Mouse (Mus musculus) limb, embryonic 15.5 days (tissue): ENCODE results near the gene Rex1bd. TPM values are rescaled to one million over a fixed set of nuclear protein-coding genes. Genes with fewer than 3 reads are reported as not detected.

ENCODE experiments used
- ATAC-seq: fragments of 200-750 bp; cut with Nextera tagmentation; 2 replicates; pipeline ENCODE4 v1.8.0; 2017; ENCODE audit warnings: low read depth, moderate TSS enrichment; ENCODE audit not compliant: insufficient number of reproducible peaks, low FRiP score, low TSS enrichment
- H3K27ac ChIP-seq: fragments of 300-500 bp; sonication (generic); 2 replicates; pipeline ENCODE4 v1.5.1; 2015; ENCODE audit warnings: moderate library complexity, mild to moderate bottlenecking, inconsistent platforms
- H3K27me3 ChIP-seq: fragments of 300-500 bp; sonication (generic); 2 replicates; pipeline ENCODE4 v1.6.1; 2015; ENCODE audit warnings: inconsistent platforms
- H3K36me3 ChIP-seq: fragments of 300-500 bp; sonication (generic); 2 replicates; pipeline ENCODE4 v1.6.1; 2015; ENCODE audit warnings: inconsistent platforms
- H3K4me1 ChIP-seq: fragments of 300-500 bp; sonication (generic); 2 replicates; pipeline ENCODE4 v1.6.1; 2015; ENCODE audit warnings: inconsistent platforms
- H3K4me2 ChIP-seq: fragments of 300-500 bp; sonication (generic); 2 replicates; pipeline ENCODE4 v1.6.1; 2015; ENCODE audit warnings: mild to moderate bottlenecking, inconsistent platforms
- H3K4me3 ChIP-seq: fragments of 300-500 bp; sonication (generic); 2 replicates; pipeline ENCODE4 v1.5.1; 2015; ENCODE audit warnings: mild to moderate bottlenecking, inconsistent platforms
- H3K9ac ChIP-seq: fragments of 300-500 bp; sonication (generic); 2 replicates; pipeline ENCODE4 v1.6.1; 2015; ENCODE audit warnings: inconsistent platforms
- H3K9me3 ChIP-seq: fragments of 300-500 bp; sonication (generic); 2 replicates; pipeline ENCODE4 v1.6.1; 2016; ENCODE audit warnings: inconsistent platforms
- WGBS: fragments of 180-500 bp; shearing (Covaris S2); methylation state at CpG from one replicate; pipeline ENCODE4 v1.1.7; 2015; 5-methylcytosine and 5-hydroxymethylcytosine counted together
- polyA plus RNA-seq: library from polyadenylated mRNA; unstranded; fragments of >200 nt; fragmentation: Nextera tagmentation; extraction: Ambion mirVana; gene quantifications from 2 replicates; pipeline ENCODE4 v1.2.1, GENCODE M21; 2015

Rex1bd gene
- polyA plus RNA-seq, 1 experiment from 2014 or later, result 136 TPM

GRCm38 (mm10) chr8:70495001-70495770, 11.4 kb downstream of the Rex1bd start:
- Histone ChIP-seq H3K4me2 (peak overlapping the region; percentile 89), H3K4me3 (peak overlapping the region; percentile 53), H3K9me3 (no peaks in the 10 kb centered on the region), H3K9ac (0 out of 2 replicates have a peak overlapping the region, but pooled peaks have one; percentile 31), H3K36me3 (no peaks in the 10 kb centered on the region), H3K27me3 (peaks cover 88% of the 10 kb centered on the region), H3K4me1 (peaks cover 67% of the 10 kb centered on the region), H3K27ac (peak overlapping the region; percentile 68)
- no peak for ATAC-seq
- 3% methylated on average over 18 of the region's 21 CpGs for WGBS

- H3K27me3 ChIP-seq, result peaks cover 87% of the 10 kb centered on the region
- 3% methylated on average over 25 of the region's 28 CpGs for WGBS
- no peak for ATAC-seq
- H3K9ac ChIP-seq, result 0 out of 2 replicates have a peak overlapping the region, but pooled peaks have one; percentile 21
- peak overlapping the region; percentile 89 for H3K4me2 ChIP-seq
- H3K36me3 ChIP-seq, result no peaks in the 10 kb centered on the region
- peak overlapping the region; percentile 53 for H3K4me3 ChIP-seq
- no peaks in the 10 kb centered on the region for H3K9me3 ChIP-seq
- peaks cover 69% of the 10 kb centered on the region for H3K4me1 ChIP-seq
- H3K27ac ChIP-seq, result peak overlapping the region; percentile 68; the same call in 1 of the 2 replicates
Measured at GRCm38 (mm10) chr8:70494416-70494945, 12.1 kb downstream of the Rex1bd start.

DNA sequence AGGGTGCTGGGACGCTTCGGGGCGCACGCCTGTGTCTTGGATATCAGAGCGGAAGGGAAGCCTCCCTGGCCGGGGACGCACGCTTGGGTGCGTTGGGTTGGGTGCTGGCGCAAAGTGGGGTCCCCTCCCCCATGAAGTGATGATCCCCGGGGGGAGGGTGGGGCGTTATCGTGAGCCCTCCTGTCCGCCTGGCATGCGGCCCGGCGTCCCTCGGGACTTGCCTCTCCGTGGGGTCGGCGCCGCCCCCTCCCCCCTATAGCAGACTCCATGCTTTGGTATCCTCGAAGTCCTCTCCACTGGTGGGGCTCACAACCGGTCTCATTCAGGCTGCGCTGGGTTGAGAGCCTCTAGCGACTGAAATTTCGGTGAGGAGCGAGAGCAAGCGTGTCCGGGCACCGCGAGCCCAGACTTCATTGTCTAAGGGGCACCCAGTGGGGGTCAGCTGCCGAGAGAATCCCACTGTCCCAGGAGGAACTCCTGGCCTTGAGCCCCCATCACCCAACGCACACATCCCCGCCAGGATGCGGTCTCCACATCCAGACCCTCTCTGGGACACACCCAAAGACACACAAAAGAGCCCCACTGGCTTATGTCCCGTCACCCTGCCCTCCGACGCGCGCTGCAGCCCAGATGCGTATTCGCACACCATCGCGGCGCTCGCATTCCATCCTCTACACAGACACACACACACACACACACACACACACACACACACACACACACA, 12.7 kb downstream of the Rex1bd start:
- Histone ChIP-seq H3K4me3 (peak overlapping the region; percentile 53), H3K27me3 (peaks cover 90% of the 10 kb centered on the region), H3K4me1 (peaks cover 75% of the 10 kb centered on the region), H3K4me2 (peak overlapping the region; percentile 89), H3K9me3 (no peaks in the 10 kb centered on the region), H3K27ac (peak overlapping the region; percentile 57), H3K36me3 (no peaks in the 10 kb centered on the region), H3K9ac (peak overlapping the region; percentile 44)
- under 1% methylated on average over 46 of the region's 47 CpGs for WGBS
- ATAC-seq, result no peak

DNA sequence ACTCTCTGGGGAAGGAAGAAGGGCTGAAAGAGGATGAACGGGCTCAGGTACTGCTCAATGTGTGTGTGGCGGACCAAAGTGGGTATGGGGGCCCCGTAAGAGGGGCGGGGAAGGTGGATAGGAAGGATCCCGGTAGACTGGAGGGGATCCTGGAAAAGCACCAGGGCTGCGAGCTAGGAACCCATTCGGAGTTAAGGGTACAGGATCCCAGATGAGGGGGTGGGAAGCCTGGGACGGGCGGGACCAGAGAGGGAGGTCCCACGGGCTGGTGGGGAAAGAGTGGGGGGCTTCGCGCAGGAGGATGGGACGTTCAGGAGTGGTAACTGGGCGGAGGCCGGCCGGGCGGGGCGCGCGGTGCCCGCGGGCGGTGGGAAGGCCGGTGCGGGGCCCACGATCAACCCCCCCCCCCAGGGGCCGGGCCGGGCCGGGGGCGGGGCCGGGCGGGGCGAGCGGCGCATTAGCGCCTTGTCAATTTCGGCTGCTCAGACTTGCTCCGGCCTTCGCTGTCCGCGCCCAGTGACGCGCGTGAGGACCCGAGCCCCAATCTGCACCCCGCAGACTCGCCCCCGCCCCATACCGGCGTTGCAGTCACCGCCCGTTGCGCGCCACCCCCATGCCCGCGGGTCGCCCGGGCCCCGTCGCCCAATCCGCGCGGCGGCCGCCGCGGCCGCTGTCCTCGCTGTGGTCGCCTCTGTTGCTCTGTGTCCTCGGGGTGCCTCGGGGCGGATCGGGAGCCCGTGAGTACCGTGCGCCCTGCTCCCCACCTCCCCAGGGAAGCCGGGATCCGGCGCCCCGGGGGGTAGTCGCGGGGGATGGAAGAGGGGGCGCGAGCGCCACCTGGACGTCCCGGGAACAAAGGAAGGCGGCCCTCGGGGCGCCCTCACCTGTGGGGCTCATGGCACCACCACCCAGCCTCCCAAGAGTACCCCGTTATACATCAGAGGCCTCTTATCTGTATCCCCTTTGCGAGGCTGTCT, 13.6 kb downstream of the Rex1bd start, which contains the start of gene Crlf1:
Gene Crlf1 (plus strand): TSS at position 495 of the 977 bp plus-strand sequence.
- H3K4me2 ChIP-seq, result peak within 1 kb of the TSS; percentile 89
- H3K4me1 ChIP-seq, result peaks cover 84% of the 10 kb centered on the region
- no peaks in the 10 kb centered on the region for H3K36me3 ChIP-seq
- WGBS, result under 1% methylated on average over 70 of the region's 93 CpGs
- H3K27ac ChIP-seq, result peak within 1 kb of the TSS; percentile 57
- H3K9me3 ChIP-seq, result no peaks in the 10 kb centered on the region
- peak within 1 kb of the TSS; percentile 53 for H3K4me3 ChIP-seq
- H3K9ac ChIP-seq, result peak within 1 kb of the TSS; percentile 44
- peaks cover 94% of the 10 kb centered on the region for H3K27me3 ChIP-seq
- ATAC-seq, result no peak

- Histone ChIP-seq H3K36me3 (no peaks in the 10 kb centered on the region), H3K27me3 (peaks cover 95% of the 10 kb centered on the region), H3K9ac (no peak overlapping the region), H3K4me2 (no peak overlapping the region), H3K9me3 (no peaks in the 10 kb centered on the region), H3K4me3 (no peak overlapping the region), H3K27ac (no peak overlapping the region), H3K4me1 (peaks cover 88% of the 10 kb centered on the region)
- no peak for ATAC-seq
- WGBS, result 9% methylated on average over 20 of the region's 20 CpGs
Measured at GRCm38 (mm10) chr8:70490880-70491495, 15.6 kb downstream of the Rex1bd start.

DNA sequence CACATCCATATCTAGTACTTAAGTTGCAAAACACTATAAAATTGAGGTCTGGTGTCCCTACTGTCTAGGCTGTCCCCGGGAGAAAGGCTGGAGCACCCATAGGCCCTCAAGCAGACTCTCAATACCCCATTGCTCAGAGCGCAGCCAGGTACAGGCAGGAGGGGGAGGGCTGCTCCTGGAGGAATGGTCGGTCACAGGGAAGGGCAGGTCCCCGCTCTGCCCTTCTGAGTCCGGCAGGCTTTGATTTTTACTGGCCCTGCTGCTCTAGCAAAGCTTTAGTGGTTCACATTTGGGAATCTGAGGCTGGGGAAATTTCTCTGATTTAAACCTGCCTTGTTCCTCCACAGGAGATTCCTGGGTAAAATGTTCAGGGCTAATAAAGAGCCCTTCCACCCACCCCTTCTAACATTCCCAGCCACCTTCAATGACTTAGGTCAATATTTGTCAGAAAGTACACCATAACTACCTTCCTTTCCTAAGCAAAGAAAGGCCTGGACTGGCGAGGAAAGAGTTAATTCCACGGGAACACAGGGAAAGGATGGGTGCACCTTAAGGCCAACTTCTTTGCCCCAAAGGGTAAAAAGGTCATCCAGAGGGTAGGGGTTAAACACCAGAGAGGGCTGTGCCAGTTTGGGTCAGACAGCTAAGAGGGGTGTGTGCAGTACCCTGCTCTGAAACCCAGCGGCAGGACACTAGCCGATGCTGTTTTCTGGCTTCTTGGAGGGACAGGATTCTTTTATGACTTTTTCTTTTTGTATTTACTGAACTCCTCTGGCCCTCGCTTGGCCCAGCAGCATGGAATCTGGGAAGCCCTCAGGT, 16.3 kb downstream of the Rex1bd start:
- peak overlapping the region; percentile 34; the same call in 1 of the 2 replicates for H3K4me3 ChIP-seq
- H3K27me3 ChIP-seq, result peaks cover 96% of the 10 kb centered on the region
- no peak for ATAC-seq
- no peak overlapping the region for H3K9ac ChIP-seq
- H3K27ac ChIP-seq, result no peak overlapping the region
- peaks cover 81% of the 10 kb centered on the region for H3K4me1 ChIP-seq
- H3K4me2 ChIP-seq, result peak overlapping the region; percentile 64
- H3K36me3 ChIP-seq, result no peaks in the 10 kb centered on the region
- no peaks in the 10 kb centered on the region for H3K9me3 ChIP-seq
- WGBS, result 31% methylated on average over 10 of the region's 10 CpGs

DNA sequence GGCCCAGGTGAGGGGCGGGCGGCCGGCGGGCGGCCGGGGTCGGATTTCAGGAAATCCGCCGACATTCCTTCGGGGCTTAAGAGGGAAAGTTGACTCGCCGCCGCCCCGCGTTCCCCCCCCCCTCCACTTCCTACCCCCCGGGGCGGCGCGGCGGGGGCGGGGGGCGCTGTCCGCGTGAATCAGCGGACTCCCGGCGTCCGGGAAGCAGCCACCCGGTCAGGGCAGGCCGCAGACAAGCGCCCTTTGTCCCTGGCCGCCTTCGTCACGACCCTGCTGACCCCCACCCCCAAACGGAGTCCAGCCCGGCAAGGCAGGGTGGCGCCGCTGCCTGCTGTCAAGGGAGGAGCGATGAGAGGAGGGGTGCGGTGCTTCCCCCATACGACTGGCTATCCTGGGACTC, 17.0 kb downstream of the Rex1bd start:
- WGBS, result under 1% methylated on average over 20 of the region's 41 CpGs
- Histone ChIP-seq H3K9me3 (no peaks in the 10 kb centered on the region), H3K4me3 (peak overlapping the region; percentile 34), H3K27ac (no peak overlapping the region), H3K36me3 (no peaks in the 10 kb centered on the region), H3K4me2 (peak overlapping the region; percentile 64), H3K27me3 (peaks cover 96% of the 10 kb centered on the region), H3K9ac (0 out of 2 replicates have a peak overlapping the region, but pooled peaks have one; percentile 17), H3K4me1 (peaks cover 74% of the 10 kb centered on the region)
- no peak for ATAC-seq

- Histone ChIP-seq H3K27me3 (peaks cover 96% of the 10 kb centered on the region), H3K27ac (no peak overlapping the region), H3K4me2 (peak overlapping the region; percentile 64), H3K9me3 (no peaks in the 10 kb centered on the region), H3K4me1 (peaks cover 68% of the 10 kb centered on the region), H3K9ac (no peak overlapping the region), H3K36me3 (no peaks in the 10 kb centered on the region), H3K4me3 (peak overlapping the region; percentile 34)
- no peak for ATAC-seq
- WGBS, result 2% methylated on average over 14 of the region's 14 CpGs
Measured at GRCm38 (mm10) chr8:70488931-70489470, 17.6 kb downstream of the Rex1bd start.

GRCm38 (mm10) chr8:70487993-70488796, 18.4 kb downstream of the Rex1bd start:
- H3K4me2 ChIP-seq, result peak overlapping the region; percentile 64
- no peak overlapping the region for H3K27ac ChIP-seq
- peak overlapping the region; percentile 30 for H3K4me3 ChIP-seq
- 4% methylated on average over 55 of the region's 55 CpGs for WGBS
- no peaks in the 10 kb centered on the region for H3K36me3 ChIP-seq
- H3K4me1 ChIP-seq, result peaks cover 60% of the 10 kb centered on the region
- H3K9ac ChIP-seq, result no peak overlapping the region
- H3K9me3 ChIP-seq, result no peaks in the 10 kb centered on the region
- H3K27me3 ChIP-seq, result peaks cover 89% of the 10 kb centered on the region
- 0 out of 2 replicates have a peak, but pooled peaks have one; percentile 16 for ATAC-seq
